Mouse (Mus musculus): ENCODE measurements around the gene Swi5.

GRCm38 (mm10) chr2:32275823-32276222 is 12.1 kb downstream of the Swi5 start:
- TF ChIP-seq POLR2A (IDR thresholded peaks at IDR 0.05; ENCODE audit: low read depth, low read length) (no peak), CTCF (IDR thresholded peaks at IDR 0.05; ENCODE audit: extremely low read depth, insufficient read length, insufficient replicate concordance, low read depth, low read length) (no peak)

All from small intestine, adult 2 months (tissue).